Mouse (Mus musculus) gonadal fat pad, adult 2 months (tissue): ENCODE results near the gene Sgsm3. TPM values are rescaled to one million over a fixed set of nuclear protein-coding genes. Genes with fewer than 3 reads are reported as not detected.
A peak's percentile ranks its signal among the peaks of the same experiment; 100 is the strongest.
"Not testable (repeated sequence)": the region's sequence is repeated elsewhere in the genome, so short reads cannot be mapped to it uniquely, and the experiment has no call there.

ENCODE experiments used
- DNase-seq: peaks from one replicate; pipeline ENCODE4 v3.0.0-alpha.2; 2012; ENCODE audit warnings: low read depth
- polyA plus RNA-seq: library from polyadenylated mRNA; depleted of rRNA; stranded (reverse); fragments of >200 nt; gene quantifications from 2 replicates; pipeline ENCODE4 v1.2.3, GENCODE M21; 2012; rRNA removed

The Sgsm3 gene
- 25.1 and 34.0 TPM in 2 replicates for polyA plus RNA-seq

GRCm38 (mm10) chr15:80977620-80978334, at the start of gene Sgsm3:
Gene Sgsm3 (plus strand): TSS chr15:80977765.
- peak; percentile 12 for DNase-seq

DNA sequence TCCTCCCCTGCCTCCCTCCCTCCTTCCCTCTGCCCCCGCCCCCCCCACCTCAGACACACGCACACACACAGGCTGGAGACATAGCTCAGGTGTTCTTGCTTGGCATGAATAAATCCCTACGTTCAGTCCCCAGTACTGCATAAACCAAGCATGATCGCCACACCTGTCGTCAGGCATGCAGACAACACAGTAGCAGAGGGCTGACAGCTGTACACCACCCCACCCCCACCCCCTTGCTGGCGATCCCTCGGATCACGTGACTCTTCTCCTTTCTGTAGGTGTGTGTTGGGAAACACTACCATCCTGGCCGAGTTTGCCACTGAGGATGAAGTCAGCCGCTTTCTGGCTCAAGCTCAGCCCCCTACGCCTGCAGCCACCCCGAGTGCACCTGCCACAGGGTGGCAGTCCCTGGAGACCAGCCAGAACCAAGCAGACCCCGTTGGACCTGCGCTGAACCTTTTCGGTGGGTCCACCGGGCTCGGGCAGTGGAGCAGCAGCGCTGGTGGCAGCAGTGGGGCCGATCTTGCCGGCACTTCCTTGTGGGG, 48.7 kb upstream of the Sgsm3 start:
- DNase-seq = no peak

- no peak for DNase-seq
Measured at GRCm38 (mm10) chr15:80930048-80930571, 47.5 kb upstream of the Sgsm3 start.

DNA sequence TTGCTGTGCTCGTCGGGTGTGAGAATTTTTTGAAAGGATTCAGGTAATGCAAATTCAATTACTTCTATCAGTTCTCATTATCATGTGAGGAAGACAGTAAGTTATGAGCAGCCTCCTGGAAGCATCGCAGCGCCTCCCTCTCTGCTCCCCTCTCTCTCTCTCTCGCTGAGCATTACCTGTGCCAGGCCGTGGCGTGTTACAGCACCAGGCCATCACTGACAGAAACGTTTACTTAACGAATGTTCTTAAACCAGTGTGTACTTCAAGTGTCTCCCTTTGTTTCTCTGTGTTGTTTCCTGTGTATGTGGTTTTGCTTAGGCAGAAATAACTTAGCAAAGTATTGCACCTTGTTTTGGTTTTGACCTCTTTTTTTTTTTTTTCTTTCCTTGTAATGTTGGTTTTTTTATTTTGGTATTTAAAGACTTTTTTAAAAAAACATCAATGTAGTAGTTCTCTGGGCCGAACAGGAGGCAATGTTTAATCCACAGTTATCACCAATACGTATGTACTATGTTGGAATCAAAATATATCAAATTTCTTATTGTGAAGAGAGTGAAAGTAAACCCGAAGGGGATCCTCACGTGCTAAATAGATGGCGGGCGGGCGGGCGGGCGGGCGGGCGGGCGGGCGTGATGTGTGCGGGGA, 46.8 kb upstream of the Sgsm3 start:
- not testable (repeated sequence) for DNase-seq

- DNase-seq = no peak
Measured at GRCm38 (mm10) chr15:80931345-80931960, 46.1 kb upstream of the Sgsm3 start.

- DNase-seq = no peak
Measured at GRCm38 (mm10) chr15:80934841-80935240, 42.7 kb upstream of the Sgsm3 start.

GRCm38 (mm10) chr15:80936686-80937085, 40.9 kb upstream of the Sgsm3 start:
- DNase-seq = no peak

- DNase-seq = no peak
Measured at GRCm38 (mm10) chr15:80938615-80939014, 39.0 kb upstream of the Sgsm3 start.

DNA sequence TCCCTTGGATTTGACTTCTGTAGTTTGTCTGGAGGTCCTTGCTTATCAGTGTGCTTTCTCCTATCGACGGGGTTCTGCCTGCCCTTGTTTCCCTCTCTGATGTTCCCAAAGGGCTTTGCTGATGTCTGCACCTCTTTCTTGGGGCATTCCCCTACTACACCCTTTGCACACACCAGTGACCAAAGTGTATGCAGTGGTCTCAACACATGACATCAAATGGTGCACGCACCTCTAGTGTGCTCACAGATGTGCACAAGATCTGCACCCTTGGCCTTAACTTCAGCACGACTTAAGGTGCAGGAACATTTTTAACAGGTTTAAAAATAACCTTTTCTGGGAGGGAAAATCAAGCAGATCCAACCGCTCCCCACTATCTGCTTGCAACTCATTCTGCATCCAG, 38.2 kb upstream of the Sgsm3 start:
- no peak for DNase-seq

DNA sequence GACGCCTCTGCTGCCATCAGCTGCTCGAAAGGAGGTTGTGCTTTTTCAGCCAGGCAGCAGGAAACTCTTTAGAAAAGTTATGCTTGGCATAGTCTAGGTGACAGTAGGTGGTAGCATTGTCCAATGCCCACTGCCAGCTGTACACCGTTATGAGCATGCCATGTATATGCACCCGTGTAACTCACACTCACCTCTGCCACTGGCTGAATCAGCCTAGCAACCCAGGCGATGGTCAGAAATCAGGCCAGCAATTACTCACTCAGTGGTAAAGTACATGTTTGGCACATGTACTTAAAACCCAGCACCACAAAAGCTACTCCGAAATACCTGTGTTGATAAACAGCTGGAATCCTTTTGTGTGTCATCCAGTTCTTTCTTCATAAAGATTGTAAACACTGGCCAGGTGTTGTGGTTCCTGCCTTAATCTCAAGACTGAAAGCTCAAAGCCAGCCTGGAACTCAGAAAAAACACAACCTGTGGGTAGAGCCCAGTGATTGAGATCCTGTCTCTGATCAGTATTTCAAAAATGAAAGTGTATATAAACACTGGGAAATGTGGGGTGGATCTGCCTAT, 36.0 kb upstream of the Sgsm3 start:
- DNase-seq = no peak

GRCm38 (mm10) chr15:80945851-80946250, 31.7 kb upstream of the Sgsm3 start:
- DNase-seq = no peak

DNA sequence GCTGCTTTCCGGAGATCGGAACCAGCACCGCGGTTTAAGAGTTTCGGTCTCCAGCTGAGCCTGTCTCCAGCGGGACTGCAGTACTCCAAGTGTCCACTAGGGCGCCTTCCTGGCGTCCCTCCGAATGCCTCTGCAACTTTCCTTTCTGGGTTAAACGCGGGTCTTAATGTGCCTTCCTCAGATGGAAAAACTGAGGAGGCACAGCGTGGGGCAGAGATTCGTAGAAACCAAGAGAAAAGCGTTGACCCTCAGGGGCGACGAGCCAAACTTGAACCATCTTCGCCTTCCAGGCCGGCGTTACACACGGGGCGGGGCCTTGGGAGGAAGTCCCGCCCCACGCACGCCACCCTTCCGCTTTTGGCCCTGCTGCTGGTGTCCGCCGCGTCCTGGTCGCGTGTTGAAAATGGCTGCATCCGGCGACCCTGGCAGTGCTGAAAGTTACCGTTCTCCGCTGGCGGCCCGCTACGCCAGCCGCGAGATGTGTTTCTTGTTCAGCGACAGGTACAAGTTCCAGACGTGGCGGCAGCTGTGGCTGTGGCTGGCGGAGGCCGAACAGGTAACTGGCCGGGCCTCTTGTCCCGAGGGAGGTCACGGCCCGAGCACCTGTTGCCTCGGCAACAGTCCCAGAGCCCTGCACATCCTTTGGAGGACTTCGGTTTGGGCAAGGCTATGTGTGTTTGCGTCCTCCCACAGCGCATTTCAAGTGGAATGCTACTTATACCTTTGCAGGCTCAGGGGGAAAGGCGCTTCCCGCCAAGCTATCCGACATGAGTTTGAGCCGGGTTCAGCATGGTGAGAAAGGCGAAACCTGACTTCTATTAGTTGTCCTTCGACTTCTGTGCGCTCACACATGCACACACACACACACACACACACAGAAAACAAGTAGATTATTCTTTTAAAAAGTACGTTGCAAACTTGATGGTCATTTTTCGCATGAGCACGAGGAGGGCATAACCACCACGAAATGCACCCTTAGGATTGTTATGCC, 29.1 kb upstream of the Sgsm3 start, which contains the start of gene Adsl:
Adsl (plus strand) TSS at position 346 of the 991 bp plus-strand sequence.
- DNase-seq = peak; percentile 30

- DNase-seq = no peak
Measured at GRCm38 (mm10) chr15:80949431-80949830, 28.1 kb upstream of the Sgsm3 start.

GRCm38 (mm10) chr15:80950055-80950454, 27.5 kb upstream of the Sgsm3 start:
- no peak for DNase-seq

- DNase-seq = no peak
Measured at GRCm38 (mm10) chr15:80953971-80954370, 23.6 kb upstream of the Sgsm3 start.

GRCm38 (mm10) chr15:80954861-80955260, 22.7 kb upstream of the Sgsm3 start:
- DNase-seq = no peak

DNA sequence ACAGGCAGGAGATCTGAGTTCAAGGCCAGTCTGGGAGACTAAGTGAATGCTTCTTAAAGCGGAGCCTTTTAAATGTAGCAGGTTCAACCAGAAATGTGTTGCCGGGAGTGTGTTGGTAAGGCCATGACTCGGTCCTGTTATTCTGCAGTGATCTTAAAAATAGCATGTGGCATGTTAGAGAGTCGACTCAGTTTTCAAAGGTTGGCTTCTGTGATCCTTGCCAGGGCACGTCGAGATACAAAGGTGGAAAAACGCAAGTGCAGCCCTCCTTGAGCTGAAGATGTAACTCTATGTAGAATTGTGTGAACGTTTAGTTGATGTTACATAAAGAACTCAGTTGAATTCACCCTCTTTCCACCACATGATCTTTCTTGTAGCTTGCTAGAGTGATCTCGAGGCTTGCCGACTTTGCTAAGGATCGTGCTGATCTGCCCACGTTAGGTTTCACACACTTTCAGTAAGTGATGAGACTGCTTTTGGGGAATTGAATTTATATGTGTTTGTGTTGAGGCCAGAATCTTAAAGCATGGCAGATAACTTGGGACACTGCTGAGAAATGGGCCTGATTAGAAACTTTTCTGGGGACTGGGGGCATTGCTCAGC, 21.6 kb upstream of the Sgsm3 start:
- no peak for DNase-seq

- DNase-seq = no peak
Measured at GRCm38 (mm10) chr15:80969371-80969770, 8.2 kb upstream of the Sgsm3 start.

- DNase-seq = no peak
Measured at GRCm38 (mm10) chr15:80974311-80974710, 3.3 kb upstream of the Sgsm3 start.

GRCm38 (mm10) chr15:80975666-80976065, 1.9 kb upstream of the Sgsm3 start:
- no peak for DNase-seq
